11 mouse cellular contexts compared by ENCODE assay signal in the genomic region with DNA sequence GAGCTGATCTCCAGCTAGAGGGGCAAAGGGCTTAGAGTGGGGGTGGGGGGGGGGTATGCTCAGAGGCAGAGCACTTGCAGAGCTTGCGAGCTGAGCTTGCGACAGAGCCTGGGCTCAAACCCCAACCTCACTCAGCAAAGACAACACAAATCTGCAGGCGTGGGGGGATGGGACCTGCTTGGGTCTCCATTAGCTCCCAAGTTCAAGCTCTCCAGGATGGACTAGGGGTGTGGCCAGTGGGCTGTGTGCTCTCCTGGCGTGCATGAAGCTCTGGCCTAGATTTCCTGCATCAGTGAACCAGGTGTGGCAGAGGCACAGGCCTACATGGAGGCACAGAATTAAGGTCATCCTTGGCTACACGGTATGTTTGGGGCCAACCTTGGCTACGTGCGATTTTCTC. TPM values are rescaled to one million over a fixed set of nuclear protein-coding genes. Genes with fewer than 3 reads are reported as not detected.
DNase-seq lines count a peak whose midpoint lies in the region; ATAC-seq and TF ChIP-seq lines count a peak whose summit lies in the region.
"Had no signal": no experiment of that assay in that cellular context is flagged by ENCODE, and none has a peak within 500 bp of the region (broad histone marks: within the 10 kb centered on the region; RNA-seq: fewer than 3 reads in every experiment).

No protein-coding gene starts in this region.

- no peak overlapping the region for H3K4me2 ChIP-seq in kidney, embryonic 15.5 days
- peak overlapping the region; percentile 16 for H3K4me2 ChIP-seq in liver, embryonic 15.5 days
- H3K4me2 ChIP-seq: embryonic facial prominence, embryonic 13.5 days; hindbrain, embryonic 13.5 days had no signal

- H3K27me3 ChIP-seq in kidney, embryonic 15.5 days: no peaks in the 10 kb centered on the region
- no peaks in the 10 kb centered on the region for H3K27me3 ChIP-seq in kidney, adult 2 months (replicated peaks; ENCODE audit: control insufficient read depth, insufficient read depth, low read length)
- H3K27me3 ChIP-seq in liver, embryonic 15.5 days: no peaks in the 10 kb centered on the region
- H3K27me3 ChIP-seq: embryonic facial prominence, embryonic 13.5 days; hindbrain, embryonic 13.5 days had no signal

- no peak for DNase-seq in kidney, adult 2 months
- DNase-seq in thymus, postnatal 10 days (ENCODE audit: low spot score in 2 of 2): peak; percentile 51 to 57
- DNase-seq in layer of hippocampus, postnatal 25 days (ENCODE audit: extremely low spot score in 1 of 2, low spot score in 1 of 2): no peak
- no peak for DNase-seq in cerebellum, adult 11 months
- DNase-seq: cerebellum, postnatal 10 days had no signal

- 0 out of 2 replicates have a peak overlapping the region, but pooled peaks have one; percentile 32 for H3K27ac ChIP-seq in kidney, embryonic 15.5 days
- H3K27ac ChIP-seq in kidney, adult 2 months (ENCODE audit: insufficient read depth, low read depth, low read length): no peak overlapping the region
- H3K27ac ChIP-seq in bone marrow, adult 2 months (ENCODE audit: control insufficient read depth, insufficient read depth, low read depth, low read length, poor library complexity): peak overlapping the region; percentile 86
- peak overlapping the region; percentile 1; the same call in 1 of the 2 replicates for H3K27ac ChIP-seq in liver, embryonic 15.5 days (replicated peaks)
- H3K27ac ChIP-seq: embryonic facial prominence, embryonic 13.5 days; hindbrain, embryonic 13.5 days; layer of hippocampus, adult 2 months had no signal

- TF ChIP-seq POLR2A in kidney, adult 2 months (IDR thresholded peaks at IDR 0.05; ENCODE audit: low read depth, low read length): no peak
- TF ChIP-seq POLR2A in bone marrow, adult 2 months (IDR thresholded peaks at IDR 0.05; ENCODE audit: borderline replicate concordance, control insufficient read depth, low read depth, low read length): no peak

- no peak for TF ChIP-seq CTCF in kidney, adult 2 months (conservative IDR thresholded peaks at IDR 0.05; ENCODE audit: insufficient read depth, insufficient read length, low read depth, low read length)
- TF ChIP-seq CTCF in bone marrow, adult 2 months (IDR thresholded peaks at IDR 0.05; ENCODE audit: control insufficient read depth, insufficient read depth, low read length): no peak

- no peak overlapping the region for H3K4me3 ChIP-seq in kidney, embryonic 15.5 days (replicated peaks)
- H3K4me3 ChIP-seq in kidney, adult 2 months (ENCODE audit: insufficient read depth, low read depth, low read length): no peak overlapping the region
- H3K4me3 ChIP-seq in bone marrow, adult 2 months (replicated peaks; ENCODE audit: control insufficient read depth, low read depth, low read length): peak overlapping the region; percentile 68
- peak overlapping the region; percentile 2 for H3K4me3 ChIP-seq in liver, embryonic 15.5 days (replicated peaks)
- H3K4me3 ChIP-seq: embryonic facial prominence, embryonic 13.5 days; hindbrain, embryonic 13.5 days; layer of hippocampus, adult 2 months had no signal

- no peak overlapping the region for H3K9ac ChIP-seq in kidney, embryonic 15.5 days
- no peak overlapping the region for H3K9ac ChIP-seq in liver, embryonic 15.5 days
- H3K9ac ChIP-seq: embryonic facial prominence, embryonic 13.5 days; hindbrain, embryonic 13.5 days had no signal

- no peaks in the 10 kb centered on the region for H3K9me3 ChIP-seq in kidney, embryonic 15.5 days (replicated peaks)
- no peaks in the 10 kb centered on the region for H3K9me3 ChIP-seq in liver, embryonic 15.5 days (replicated peaks)
- H3K9me3 ChIP-seq: embryonic facial prominence, embryonic 13.5 days; hindbrain, embryonic 13.5 days had no signal

- no peaks in the 10 kb centered on the region for H3K36me3 ChIP-seq in kidney, embryonic 15.5 days
- H3K36me3 ChIP-seq in kidney, adult 2 months (ENCODE audit: control insufficient read depth, insufficient read depth, low read length): no peaks in the 10 kb centered on the region
- no peaks in the 10 kb centered on the region for H3K36me3 ChIP-seq in liver, embryonic 15.5 days (replicated peaks)
- H3K36me3 ChIP-seq: embryonic facial prominence, embryonic 13.5 days; hindbrain, embryonic 13.5 days had no signal

- 52% methylated on average over 7 of the region's 7 CpGs for whole genome bisulfite sequencing in kidney, embryonic 15.5 days
- WGBS in kidney, adult 2 months: 55% methylated on average over 7 of the region's 7 CpGs
- WGBS in bone marrow, adult 2 months: 31% methylated on average over 7 of the region's 7 CpGs
- 57% methylated on average over 7 of the region's 7 CpGs for WGBS in liver, embryonic 15.5 days (ENCODE audit: insufficient replicate concordance)

- peak; percentile 54; the same call in 1 of the 2 replicates for ATAC-seq in kidney, embryonic 15.5 days (replicated peaks; ENCODE audit: low FRiP score)
- no peak for ATAC-seq in liver, embryonic 15.5 days (ENCODE audit: insufficient read depth)

- H3K4me1 ChIP-seq in kidney, embryonic 15.5 days: peaks cover 14% of the 10 kb centered on the region; the same call in 1 of the 2 replicates
- H3K4me1 ChIP-seq in kidney, adult 2 months (ENCODE audit: control insufficient read depth, insufficient read depth, low read length): no peaks in the 10 kb centered on the region
- peaks cover 9% of the 10 kb centered on the region; the same call in 1 of the 2 replicates for H3K4me1 ChIP-seq in bone marrow, adult 2 months (ENCODE audit: control insufficient read depth, insufficient read depth, low read length)
- peaks cover 33% of the 10 kb centered on the region for H3K4me1 ChIP-seq in liver, embryonic 15.5 days (replicated peaks)
- H3K4me1 ChIP-seq: embryonic facial prominence, embryonic 13.5 days had no signal

RNA-seq across cellular contexts. Expression of a gene that starts 4.0 kb away (rescaled TPM):
- 1.5 and 2.2 TPM in 2 replicates for polyA plus RNA-seq in kidney, embryonic 15.5 days (2015; fragmentation: Nextera tagmentation; extraction: Ambion mirVana)
- 9.6 and 20.5 TPM in 2 replicates for polyA plus RNA-seq in kidney, adult 2 months (2012; rRNA removed)
- polyA plus RNA-seq in bone marrow, adult 2 months (2011; ENCODE audit: insufficient read depth, insufficient read length, low replicate concordance, missing spikeins): 48.2 and 146 TPM in 2 replicates
- polyA plus RNA-seq in liver, embryonic 15.5 days (2015; fragmentation: Nextera tagmentation; extraction: Ambion mirVana): 13.2 and 15.3 TPM in 2 replicates
- total RNA-seq in layer of hippocampus, postnatal 25 days (2021): 10 to 100 TPM; 29.3 to 33.5 TPM

RNA-seq across cellular contexts. Expression of a gene that starts 28.2 kb away (rescaled TPM):
- polyA plus RNA-seq in kidney, embryonic 15.5 days (2015; fragmentation: Nextera tagmentation; extraction: Ambion mirVana): 50.4 and 52.1 TPM in 2 replicates
- polyA plus RNA-seq in kidney, adult 2 months (2012; rRNA removed): 14.8 and 19.0 TPM in 2 replicates
- 1.4 and 1.8 TPM in 2 replicates for polyA plus RNA-seq in bone marrow, adult 2 months (2011; ENCODE audit: insufficient read depth, insufficient read length, low replicate concordance, missing spikeins)
- 4.0 and 4.2 TPM in 2 replicates for polyA plus RNA-seq in liver, embryonic 15.5 days (2015; fragmentation: Nextera tagmentation; extraction: Ambion mirVana)
- total RNA-seq in layer of hippocampus, postnatal 25 days (2021): 10 to 100 TPM; 18.4 to 23.9 TPM

RNA-seq across cellular contexts. Expression of a gene that starts 55.9 kb away (rescaled TPM):
- 104 and 112 TPM in 2 replicates for polyA plus RNA-seq in kidney, embryonic 15.5 days (2015; fragmentation: Nextera tagmentation; extraction: Ambion mirVana)
- polyA plus RNA-seq in kidney, adult 2 months (2012; rRNA removed): 355 and 370 TPM in 2 replicates
- polyA plus RNA-seq in bone marrow, adult 2 months (2011; ENCODE audit: insufficient read depth, insufficient read length, low replicate concordance, missing spikeins): 108 and 116 TPM in 2 replicates
- 79.1 and 85.3 TPM in 2 replicates for polyA plus RNA-seq in liver, embryonic 15.5 days (2015; fragmentation: Nextera tagmentation; extraction: Ambion mirVana)
- 100 to 1,000 TPM; 115 to 126 TPM for total RNA-seq in layer of hippocampus, postnatal 25 days (2021)

RNA-seq across cellular contexts. Expression of a gene that starts 56.2 kb away (rescaled TPM):
- polyA plus RNA-seq in kidney, embryonic 15.5 days (2015; fragmentation: Nextera tagmentation; extraction: Ambion mirVana): 57.6 and 59.2 TPM in 2 replicates
- polyA plus RNA-seq in kidney, adult 2 months (2012; rRNA removed): 13.4 TPM in 2 replicates
- 42.7 and 57.4 TPM in 2 replicates for polyA plus RNA-seq in bone marrow, adult 2 months (2011; ENCODE audit: insufficient read depth, insufficient read length, low replicate concordance, missing spikeins)
- polyA plus RNA-seq in liver, embryonic 15.5 days (2015; fragmentation: Nextera tagmentation; extraction: Ambion mirVana): 17.5 and 20.7 TPM in 2 replicates
- 10 to 100 TPM; 41.0 to 47.6 TPM for total RNA-seq in layer of hippocampus, postnatal 25 days (2021)

Comparison
In these comparisons a context has a peak if more than half of its experiments do, and no peak if none do; other contexts are left out.
1. H3K4me3 ChIP-seq: peak in bone marrow, adult 2 months (single experiment) and liver, embryonic 15.5 days (single experiment); none in kidney, embryonic 15.5 days (single experiment) and kidney, adult 2 months (single experiment).
2. DNase-seq: peak in thymus, postnatal 10 days (2 of 2); none in kidney, adult 2 months (single experiment), layer of hippocampus, postnatal 25 days (0 of 2) and cerebellum, adult 11 months (single experiment).